Mouse (Mus musculus) liver, postnatal 0 days (tissue): ENCODE measurements around the gene Chtop. TPM values are rescaled to one million over a fixed set of nuclear protein-coding genes. Genes with fewer than 3 reads are reported as not detected.

Source experiments
- ATAC-seq: fragments of 200-750 bp; cut with Nextera tagmentation; 2 replicates; pipeline ENCODE4 v1.8.0; 2017; ENCODE audit warnings: mild to moderate bottlenecking, moderate library complexity
- DNase-seq: peaks from one replicate; pipeline ENCODE4 v3.0.0-alpha.2; 2016
- H3K27ac ChIP-seq: fragments of 300-500 bp; sonication (generic); 2 replicates; pipeline ENCODE4 v1.5.1; 2014; ENCODE audit warnings: antibody characterized with exemption, moderate library complexity, mild to moderate bottlenecking, low read depth
- H3K27me3 ChIP-seq: fragments of 300-500 bp; sonication (generic); 2 replicates; pipeline ENCODE4 v1.6.1; 2014; ENCODE audit warnings: low read length, control low read depth, mixed read lengths; ENCODE audit not compliant: insufficient read depth
- H3K36me3 ChIP-seq: fragments of 300-500 bp; sonication (generic); replicated peaks from 2 replicates; pipeline ENCODE4 v1.6.1; 2014; ENCODE audit warnings: mild to moderate bottlenecking, control low read depth, low read length, moderate library complexity, mixed read lengths; ENCODE audit not compliant: insufficient read depth
- H3K4me1 ChIP-seq: fragments of 300-500 bp; sonication (generic); 2 replicates; pipeline ENCODE4 v1.6.1; 2014; ENCODE audit warnings: antibody characterized with exemption, mild to moderate bottlenecking, control low read depth; ENCODE audit not compliant: insufficient read depth
- H3K4me2 ChIP-seq: fragments of 300-500 bp; sonication (generic); 2 replicates; pipeline ENCODE4 v1.6.1; 2014; ENCODE audit warnings: low read depth, mild to moderate bottlenecking, low read length, moderate library complexity, mixed read lengths
- H3K4me3 ChIP-seq: fragments of 300-500 bp; sonication (generic); 2 replicates; pipeline ENCODE4 v1.5.1; 2014; ENCODE audit warnings: low read depth, low read length
- H3K9ac ChIP-seq: fragments of 300-500 bp; sonication (generic); replicated peaks from 2 replicates; pipeline ENCODE4 v1.6.1; 2014; ENCODE audit warnings: mild to moderate bottlenecking, moderate library complexity
- H3K9me3 ChIP-seq: fragments of 300-500 bp; sonication (generic); 2 replicates; pipeline ENCODE4 v1.6.1; 2016; ENCODE audit warnings: mild to moderate bottlenecking, control low read depth, low read length, mixed read lengths
- CTCF ChIP-seq: sonication (generic); IDR thresholded peaks from 2 replicates; pipeline ENCODE4 v1.5.1; 2016; ENCODE audit warnings: antibody characterized with exemption, low read depth
- EP300 ChIP-seq: IDR thresholded peaks from 2 replicates; pipeline ENCODE4 v1.6.1; 2016; ENCODE audit warnings: antibody characterized with exemption, low read depth, mild to moderate bottlenecking
- WGBS: fragments of 180-500 bp; shearing (Covaris S2); extraction: QIAGEN DNeasy Blood & Tissue Kit; methylation state at CpG from one replicate; pipeline ENCODE4 v1.1.7; 2014; ENCODE audit not compliant: insufficient replicate concordance; 5-methylcytosine and 5-hydroxymethylcytosine counted together
- polyA plus RNA-seq: library from polyadenylated mRNA; unstranded; fragments of >200 nt; fragmentation: Nextera tagmentation; extraction: Ambion mirVana; gene quantifications from 2 replicates; pipeline ENCODE4 v1.2.1, GENCODE M21; 2015

The Chtop gene
- polyA plus RNA-seq, 1 experiment from 2014 or later, result 42.9 TPM

- Histone ChIP-seq H3K36me3 (peaks cover 7% of the 10 kb centered on the region; the same call in 1 of the 2 replicates), H3K9me3 (no peaks in the 10 kb centered on the region), H3K4me3 (peak within 1 kb of the TSS; percentile 61), H3K4me2 (peak within 1 kb of the TSS; percentile 98), H3K27me3 (no peaks in the 10 kb centered on the region), H3K9ac (peak within 1 kb of the TSS; percentile 65), H3K27ac (peak within 1 kb of the TSS; percentile 46), H3K4me1 (peaks cover 24% of the 10 kb centered on the region)
- ATAC-seq (peak; percentile 32), DNase-seq (peak; percentile 71)
- 2% methylated on average over 25 of the region's 25 CpGs for WGBS
- TF ChIP-seq EP300, result no peak
- peak; percentile 66 for TF ChIP-seq CTCF
Observed at GRCm38 (mm10) chr3:90513796-90514590, 4.7 kb upstream of the Chtop start, which contains the start of the genes S100a1 and S100a13. Gene S100a1 (minus strand): TSS chr3:90514392. Gene S100a13 (plus strand): TSS chr3:90514435.

- ATAC-seq (no peak), DNase-seq (no peak)
- Histone ChIP-seq H3K4me2 (peak overlapping the region; percentile 98), H3K4me3 (no peak overlapping the region), H3K27ac (no peak overlapping the region), H3K9me3 (no peaks in the 10 kb centered on the region), H3K27me3 (no peaks in the 10 kb centered on the region), H3K36me3 (peaks cover 7% of the 10 kb centered on the region; the same call in 1 of the 2 replicates), H3K4me1 (peaks cover 24% of the 10 kb centered on the region), H3K9ac (0 out of 2 replicates have a peak overlapping the region, but pooled peaks have one; percentile 65)
- no peak for TF ChIP-seq CTCF
- TF ChIP-seq EP300, result no peak
- 71% methylated on average over 9 of the region's 9 CpGs for WGBS
Observed at GRCm38 (mm10) chr3:90512948-90513642, 3.8 kb upstream of the Chtop start.

GRCm38 (mm10) chr3:90512276-90512675 is 3.0 kb upstream of the Chtop start:
- H3K27ac ChIP-seq, result no peak overlapping the region

GRCm38 (mm10) chr3:90509747-90510123 is 437 bp upstream of the Chtop start:
- peaks cover 32% of the 10 kb centered on the region for H3K36me3 ChIP-seq
- peak overlapping the region; percentile 99; the same call in 1 of the 2 replicates for H3K27ac ChIP-seq
- peak overlapping the region; percentile 17; the same call in 1 of the 2 replicates for H3K9ac ChIP-seq
- H3K4me2 ChIP-seq, result peak overlapping the region; percentile 67
- peak overlapping the region; percentile 96 for H3K4me3 ChIP-seq
- WGBS, result 11% methylated on average over 2 of the region's 2 CpGs
- no peak for TF ChIP-seq EP300
- no peak for TF ChIP-seq CTCF
- DNase-seq (peak; percentile 38), ATAC-seq (no peak)
- no peaks in the 10 kb centered on the region for H3K27me3 ChIP-seq
- H3K9me3 ChIP-seq, result no peaks in the 10 kb centered on the region
- peaks cover 21% of the 10 kb centered on the region for H3K4me1 ChIP-seq

More at GRCm38 (mm10) chr3:90512276-90512675, 3.0 kb upstream of the Chtop start:
- Histone ChIP-seq H3K9ac (no peak overlapping the region), H3K4me3 (no peak overlapping the region), H3K4me1 (peaks cover 32% of the 10 kb centered on the region), H3K9me3 (no peaks in the 10 kb centered on the region), H3K27me3 (no peaks in the 10 kb centered on the region), H3K4me2 (no peak overlapping the region), H3K36me3 (peaks cover 12% of the 10 kb centered on the region; the same call in 1 of the 2 replicates)
- WGBS, result 74% methylated on average over 5 of the region's 5 CpGs
- DNase-seq (no peak), ATAC-seq (no peak)
- TF ChIP-seq CTCF (no peak), EP300 (no peak)

- Histone ChIP-seq H3K27ac (peak overlapping the region; percentile 99), H3K9me3 (no peaks in the 10 kb centered on the region), H3K27me3 (no peaks in the 10 kb centered on the region), H3K4me1 (peaks cover 9% of the 10 kb centered on the region), H3K4me3 (peak overlapping the region; percentile 96), H3K36me3 (peaks cover 45% of the 10 kb centered on the region), H3K9ac (peak overlapping the region; percentile 99), H3K4me2 (peak overlapping the region; percentile 79)
- ATAC-seq (no peak), DNase-seq (no peak)
- WGBS, result 1% methylated on average over 20 of the region's 20 CpGs
- no peak; the same call in 1 of the 2 replicates for TF ChIP-seq CTCF
- TF ChIP-seq EP300, result no peak
Observed at GRCm38 (mm10) chr3:90508287-90508949, 880 bp downstream of the Chtop start.
